Mouse (Mus musculus): ENCODE results near the gene Hoxa3.

The Hoxa3 gene

GRCm38 (mm10) chr6:52167736-52168161, 45.4 kb downstream of the Hoxa3 start:
- DNase-seq (ENCODE audit: low spot score) = no peak

GRCm38 (mm10) chr6:52167176-52167575, 46.0 kb downstream of the Hoxa3 start:
- DNase-seq (ENCODE audit: low spot score) = no peak

DNA sequence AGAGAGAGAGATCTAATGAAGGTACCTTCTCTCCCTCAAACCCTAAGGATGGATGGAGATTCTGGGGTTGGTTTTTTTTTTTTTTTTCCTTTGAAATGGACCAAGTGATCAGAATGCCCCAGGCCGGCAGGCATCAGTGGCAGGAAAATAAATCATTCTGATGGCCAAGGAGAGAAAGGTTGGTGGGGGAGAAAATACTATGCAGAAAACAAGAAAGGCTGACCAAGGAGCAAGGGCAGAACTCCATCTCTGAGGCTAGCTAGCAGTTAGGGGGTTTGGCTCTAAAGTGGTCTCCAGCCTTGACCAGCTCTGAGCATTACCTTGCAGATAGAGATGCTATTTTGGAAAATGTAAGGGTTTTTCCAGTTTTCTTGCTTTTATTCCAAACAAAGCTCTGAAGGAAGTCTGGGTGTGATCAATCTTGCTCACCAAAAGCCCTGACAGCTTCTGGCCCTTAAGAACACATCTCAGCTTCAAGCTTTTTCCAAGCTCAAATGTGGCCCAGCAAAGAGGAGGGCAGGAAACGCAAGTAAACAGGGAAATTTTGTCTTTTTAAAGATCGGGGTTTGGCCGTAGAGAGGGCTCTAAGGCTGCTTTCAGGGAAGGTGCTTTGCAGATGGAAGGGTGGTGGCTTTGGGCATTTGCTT, 46.6 kb downstream of the Hoxa3 start:
- peak; percentile 47 for DNase-seq (ENCODE audit: low spot score)

DNA sequence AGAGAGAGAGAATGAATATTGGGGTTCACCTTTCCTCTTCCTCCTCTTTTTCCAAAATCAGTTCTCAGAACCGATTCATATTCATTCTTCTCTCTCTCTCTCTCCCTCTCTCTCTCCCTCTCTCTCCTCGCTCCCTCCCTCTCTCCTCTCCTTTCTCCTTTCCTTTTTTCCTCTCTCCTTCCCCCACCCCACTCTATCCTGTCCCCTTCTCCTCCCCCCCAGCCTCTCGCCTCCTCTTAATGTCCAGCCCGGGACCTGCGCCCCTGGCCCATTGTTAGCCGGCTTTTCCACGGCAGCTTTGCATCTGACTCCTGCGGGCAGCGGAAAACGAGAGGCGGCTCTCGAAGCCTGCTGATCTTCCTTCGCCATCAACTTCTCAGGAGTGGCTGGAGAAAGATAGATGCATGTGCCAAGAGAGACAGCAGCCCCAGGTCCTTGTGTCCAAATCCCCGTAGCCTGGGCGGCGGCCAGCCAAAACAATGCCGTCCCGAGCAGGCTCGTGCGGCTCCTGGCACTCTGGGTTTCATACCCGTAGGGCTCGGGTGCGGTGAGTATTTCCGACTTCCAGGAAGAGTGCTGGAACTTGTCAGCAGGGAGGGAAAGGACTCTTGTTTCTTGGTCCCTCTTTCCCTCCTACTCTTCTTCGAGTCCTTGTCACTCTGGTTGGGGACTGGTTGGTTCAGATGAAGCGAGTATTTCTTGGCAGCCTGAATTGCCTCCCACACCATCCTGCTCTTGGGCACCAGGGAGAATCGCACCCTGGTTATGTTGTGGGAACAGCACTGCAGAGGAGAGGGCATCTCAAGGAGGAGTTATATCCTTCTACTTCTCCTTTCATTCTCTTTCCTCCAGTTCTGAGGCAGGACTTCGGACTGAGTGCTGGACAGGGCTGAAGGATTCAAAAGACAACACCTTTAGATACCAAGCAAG, 47.4 kb downstream of the Hoxa3 start:
- DNase-seq (ENCODE audit: low spot score) = peak; percentile 78

GRCm38 (mm10) chr6:52164626-52165440, 48.3 kb downstream of the Hoxa3 start, which contains the start of gene Hoxa2:
TSS of gene Hoxa2 (minus strand) at chr6:52164831.
- DNase-seq (ENCODE audit: low spot score) = peak; percentile 85

DNA sequence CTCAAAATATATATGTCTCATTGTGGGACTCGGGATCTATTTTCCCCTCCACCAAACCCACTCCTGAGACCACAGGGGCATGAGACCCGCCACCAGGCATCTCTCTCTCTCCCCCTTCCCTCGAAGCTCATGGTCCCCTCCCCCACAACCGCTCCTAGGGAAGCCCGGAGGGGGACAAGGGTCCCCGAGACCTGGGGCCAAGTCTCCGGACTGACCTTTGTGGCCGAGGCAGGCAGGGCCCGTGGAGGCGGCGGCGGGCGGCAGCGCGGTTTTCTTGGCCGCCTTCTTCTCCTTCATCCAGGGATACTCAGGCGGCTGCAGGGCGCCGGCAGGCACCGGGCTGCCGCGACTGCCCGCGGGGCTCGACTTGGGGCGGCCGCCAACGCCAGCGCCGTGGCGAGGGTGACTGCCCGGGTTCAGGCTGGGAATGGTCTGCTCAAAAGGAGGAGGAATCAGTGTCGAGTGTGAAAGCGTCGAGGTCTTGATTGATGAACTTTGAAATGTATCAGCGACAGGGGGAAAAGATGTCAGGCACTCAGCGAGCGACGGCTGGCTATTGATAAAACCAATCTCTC, 49.0 kb downstream of the Hoxa3 start:
- DNase-seq (ENCODE audit: low spot score) = peak; percentile 66

- peak; percentile 75 for DNase-seq (ENCODE audit: low spot score)
These were observed 49.6 kb downstream of the Hoxa3 start for GRCm38 (mm10) chr6:52163366-52164031.

- DNase-seq (ENCODE audit: low spot score) = peak; percentile 73
These were observed 50.3 kb downstream of the Hoxa3 start for GRCm38 (mm10) chr6:52162611-52163365.

DNA sequence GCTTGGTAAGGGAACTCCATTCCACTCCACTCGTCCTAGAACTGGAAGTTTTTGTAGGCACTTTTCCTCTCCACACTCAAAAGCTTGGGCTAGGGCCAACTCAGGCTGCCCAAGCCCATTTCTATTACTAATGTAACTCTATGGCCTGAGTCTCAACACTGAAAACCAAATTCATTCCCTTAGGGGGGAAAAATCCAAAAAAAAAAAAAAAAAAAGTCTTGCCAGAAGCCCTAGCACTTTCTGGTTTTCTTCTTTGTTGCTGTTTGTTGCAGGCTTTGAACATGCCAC, 51.1 kb downstream of the Hoxa3 start:
- DNase-seq (ENCODE audit: low spot score) = no peak

- peak; percentile 82 for DNase-seq (ENCODE audit: low spot score)
These were observed 51.6 kb downstream of the Hoxa3 start for GRCm38 (mm10) chr6:52161336-52162092.

GRCm38 (mm10) chr6:52160511-52161335, 52.4 kb downstream of the Hoxa3 start:
- peak; percentile 99 for DNase-seq (ENCODE audit: low spot score)

DNA sequence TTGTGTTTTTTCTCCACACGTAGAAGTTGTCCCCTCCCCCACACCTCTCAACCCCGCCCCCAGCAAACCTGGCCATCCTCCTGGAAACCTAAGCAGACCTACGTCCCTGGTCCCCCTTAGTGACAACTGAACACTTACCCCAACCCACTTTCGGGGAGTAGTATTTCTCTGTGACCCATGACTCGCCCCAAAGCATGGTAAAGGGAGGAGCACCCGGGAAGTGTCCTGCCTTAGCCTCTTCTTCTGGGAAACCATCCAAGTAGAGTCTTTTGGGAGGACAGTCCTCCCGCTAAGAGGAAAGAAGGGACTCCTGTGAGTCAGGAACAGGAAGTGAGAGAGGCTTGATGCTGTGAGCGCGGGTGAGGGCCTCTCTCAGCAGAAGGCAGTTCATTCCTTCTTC, 53.2 kb downstream of the Hoxa3 start:
- DNase-seq (ENCODE audit: low spot score) = peak; percentile 97

DNA sequence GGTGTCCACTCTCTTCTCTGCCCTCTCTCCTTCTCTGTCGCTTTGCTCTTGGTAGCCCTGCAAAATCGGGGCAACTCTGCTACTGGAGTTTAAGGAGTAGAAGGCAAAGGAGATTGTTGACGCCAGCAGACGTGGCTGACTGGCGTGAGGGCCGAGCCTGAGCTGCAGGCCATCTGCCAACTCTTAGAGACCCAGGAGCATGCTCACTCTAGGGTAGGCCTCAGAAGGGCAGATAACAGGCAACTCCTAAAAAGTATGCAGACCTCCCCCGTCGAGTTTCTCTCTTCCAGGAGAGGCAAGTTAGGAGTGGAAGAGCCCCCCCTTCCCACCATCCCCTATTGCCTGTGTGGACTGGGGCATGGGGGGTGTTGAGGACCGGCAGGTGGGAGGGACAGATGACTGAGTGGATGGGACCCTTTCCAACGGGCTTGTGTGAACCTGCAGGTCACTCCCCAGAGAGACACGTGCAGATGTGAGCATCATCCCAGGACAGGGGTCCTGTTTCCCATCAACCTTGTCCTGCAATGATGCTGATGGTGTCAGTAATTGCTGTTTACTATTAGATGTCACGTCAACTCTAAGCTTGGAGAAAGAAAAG, 53.9 kb downstream of the Hoxa3 start:
- peak; percentile 91 for DNase-seq (ENCODE audit: low spot score)

DNA sequence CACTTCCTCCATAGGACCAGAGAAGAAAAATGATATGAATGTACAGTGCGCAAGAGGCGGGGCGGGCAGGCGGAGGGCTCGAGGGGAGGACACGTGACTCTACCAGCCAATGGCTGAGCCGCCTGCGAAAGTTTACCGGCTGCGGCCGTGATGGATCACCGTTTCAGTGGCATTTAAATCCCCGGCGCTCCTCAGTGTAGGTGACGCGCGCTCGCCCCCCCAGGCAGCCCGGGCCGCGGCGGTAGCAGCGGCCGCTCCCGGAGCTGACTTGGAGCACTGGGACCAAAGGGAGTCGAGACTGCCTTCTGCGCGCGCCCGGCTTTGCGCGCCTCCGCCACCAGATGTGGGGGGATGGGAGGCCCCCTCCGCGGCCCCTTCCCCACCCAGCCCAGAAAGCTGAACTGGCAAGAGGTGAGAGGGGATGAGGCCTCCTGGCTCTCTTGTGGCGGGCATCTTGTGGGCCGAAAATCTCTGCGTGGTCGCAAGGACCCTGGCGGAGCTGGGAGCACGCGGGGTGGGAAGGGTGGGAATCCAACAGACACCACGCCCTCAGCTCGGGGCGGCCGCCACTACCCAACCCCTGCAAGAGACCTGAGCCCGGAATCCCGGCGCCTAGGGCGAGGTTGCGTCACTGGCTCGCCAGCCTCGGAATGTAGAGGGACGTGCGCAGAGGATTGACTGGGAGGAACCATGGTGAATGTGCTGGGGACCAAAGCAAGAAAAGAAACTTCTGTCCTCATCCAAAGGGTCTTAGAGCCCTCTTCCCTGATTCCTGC, 54.7 kb downstream of the Hoxa3 start, which contains the start of gene Hoxa1:
Gene Hoxa1, minus strand, starts transcription at position 42 of the 776 bp plus-strand sequence.
- DNase-seq (ENCODE audit: low spot score) = peak; percentile 87

GRCm38 (mm10) chr6:52157466-52158275, 55.5 kb downstream of the Hoxa3 start:
- DNase-seq (ENCODE audit: low spot score) = no peak

GRCm38 (mm10) chr6:52156551-52157200, 56.5 kb downstream of the Hoxa3 start:
- no peak for DNase-seq (ENCODE audit: low spot score)
